ENCODE assay signal across 8 mouse cellular contexts in genomic region chr9:78112770-78113537, GRCm38 (mm10). TPM values are rescaled to one million over a fixed set of nuclear protein-coding genes. Genes with fewer than 3 reads are reported as not detected.
A peak's percentile ranks its signal among the peaks of the same experiment; 100 is the strongest.
DNase-seq lines count a peak whose midpoint lies in the region; ATAC-seq and TF ChIP-seq lines count a peak whose summit lies in the region.

No protein-coding gene starts in this region.

- intact Hi-C loops in heart, adult 2 months (cut with DNase I), result loop anchor here (1.0 to 5.0 kb wide), 3 partner anchors 41 to 79 kb away; no protein-coding TSS in a partner anchor

- peak overlapping the region; percentile 88 for H3K4me3 ChIP-seq in embryonic facial prominence, embryonic 13.5 days
- H3K4me3 ChIP-seq in heart, adult 2 months, result peak overlapping the region; percentile 63
- peak overlapping the region; percentile 86 for H3K4me3 ChIP-seq in limb, embryonic 13.5 days
- H3K4me3 ChIP-seq in midbrain, embryonic 15.5 days, result peak overlapping the region; percentile 92

- WGBS in embryonic facial prominence, embryonic 13.5 days, result 2% methylated on average over 47 of the region's 47 CpGs
- whole genome bisulfite sequencing in heart, adult 2 months, result 1% methylated on average over 47 of the region's 47 CpGs
- WGBS in limb, embryonic 13.5 days, result 2% methylated on average over 47 of the region's 47 CpGs
- 1% methylated on average over 47 of the region's 47 CpGs for WGBS in midbrain, embryonic 15.5 days

- TF ChIP-seq CTCF in heart, adult 2 months (IDR thresholded peaks at IDR 0.05), result no peak; the same call in none of the 2 replicates

- peaks cover 2% of the 10 kb centered on the region; the same call in 1 of the 2 replicates for H3K79me2 ChIP-seq in heart, adult 2 months (replicated peaks; ENCODE audit: control insufficient read depth, insufficient read depth, low read length)

- H3K4me2 ChIP-seq in embryonic facial prominence, embryonic 13.5 days, result peak overlapping the region; percentile 71
- H3K4me2 ChIP-seq in limb, embryonic 13.5 days (replicated peaks), result peak overlapping the region; percentile 73
- peak overlapping the region; percentile 67 for H3K4me2 ChIP-seq in midbrain, embryonic 15.5 days

- DNase-seq in 416B (ENCODE audit: low read depth), result peak; percentile 86
- DNase-seq in adrenal gland, postnatal 4 days (ENCODE audit: low spot score in 2 of 2), result peak; percentile 86 to 90
- peak; percentile 93 to 98 for DNase-seq in heart, adult 2 months
- DNase-seq in kidney, adult 8-10 months, result peak; percentile 86 to 92
- DNase-seq in spleen, adult 18-20 months, result peak; percentile 80 to 91

- TF ChIP-seq EP300 in heart, adult 2 months (IDR thresholded peaks at IDR 0.05; ENCODE audit: insufficient read depth, low read depth, low read length), result peak; percentile 78; the same call in 1 of the 2 replicates

- peaks cover 10% of the 10 kb centered on the region for H3K36me3 ChIP-seq in embryonic facial prominence, embryonic 13.5 days
- H3K36me3 ChIP-seq in heart, adult 2 months (ENCODE audit: control insufficient read depth, insufficient read depth, low read length), result peaks cover 6% of the 10 kb centered on the region; the same call in 1 of the 2 replicates
- H3K36me3 ChIP-seq in limb, embryonic 13.5 days, result peaks cover 8% of the 10 kb centered on the region
- no peaks in the 10 kb centered on the region for H3K36me3 ChIP-seq in midbrain, embryonic 15.5 days (replicated peaks)

- TF ChIP-seq POLR2A in heart, adult 2 months (IDR thresholded peaks at IDR 0.05; ENCODE audit: insufficient read depth, low read depth, low read length), result peak; percentile 72; the same call in 1 of the 2 replicates

- peaks cover 31% of the 10 kb centered on the region for H3K4me1 ChIP-seq in embryonic facial prominence, embryonic 13.5 days
- H3K4me1 ChIP-seq in heart, adult 2 months (ENCODE audit: control insufficient read depth, insufficient read depth, low read length), result peaks cover 15% of the 10 kb centered on the region
- peaks cover 33% of the 10 kb centered on the region for H3K4me1 ChIP-seq in limb, embryonic 13.5 days
- peaks cover 30% of the 10 kb centered on the region for H3K4me1 ChIP-seq in midbrain, embryonic 15.5 days

- H3K27ac ChIP-seq in embryonic facial prominence, embryonic 13.5 days, result peak overlapping the region; percentile 97
- H3K27ac ChIP-seq in heart, adult 2 months, result peak overlapping the region; percentile 98
- H3K27ac ChIP-seq in limb, embryonic 13.5 days, result peak overlapping the region; percentile 95
- peak overlapping the region; percentile 97 for H3K27ac ChIP-seq in midbrain, embryonic 15.5 days

- no peaks in the 10 kb centered on the region for H3K9me3 ChIP-seq in embryonic facial prominence, embryonic 13.5 days
- H3K9me3 ChIP-seq in limb, embryonic 13.5 days, result no peaks in the 10 kb centered on the region
- H3K9me3 ChIP-seq in midbrain, embryonic 15.5 days, result no peaks in the 10 kb centered on the region

- ATAC-seq in embryonic facial prominence, embryonic 13.5 days (ENCODE audit: insufficient number of reproducible peaks, insufficient read depth, low FRiP score, low TSS enrichment, low read depth), result peak; percentile 80
- peak; percentile 74 for ATAC-seq in limb, embryonic 13.5 days (ENCODE audit: low FRiP score, low read depth)
- peak; percentile 77 for ATAC-seq in midbrain, embryonic 15.5 days (replicated peaks)

- H3K27me3 ChIP-seq in embryonic facial prominence, embryonic 13.5 days, result no peaks in the 10 kb centered on the region
- no peaks in the 10 kb centered on the region for H3K27me3 ChIP-seq in heart, adult 2 months (ENCODE audit: control insufficient read depth, insufficient read depth, low read length)
- H3K27me3 ChIP-seq in limb, embryonic 13.5 days, result no peaks in the 10 kb centered on the region
- no peaks in the 10 kb centered on the region for H3K27me3 ChIP-seq in midbrain, embryonic 15.5 days (replicated peaks)

- H3K9ac ChIP-seq in embryonic facial prominence, embryonic 13.5 days, result peak overlapping the region; percentile 98
- peak overlapping the region; percentile 100 for H3K9ac ChIP-seq in heart, adult 2 months (ENCODE audit: low read depth, low read length)
- H3K9ac ChIP-seq in limb, embryonic 13.5 days, result peak overlapping the region; percentile 96
- H3K9ac ChIP-seq in midbrain, embryonic 15.5 days, result peak overlapping the region; percentile 99

RNA-seq across cellular contexts. Expression of gene Ick, which starts 4.0 kb away (rescaled TPM):
- total RNA-seq in adrenal gland, postnatal 4 days (2021), result 10 to 100 TPM; 35.6 to 36.1 TPM
- 34.2 and 34.5 TPM in 2 replicates for polyA plus RNA-seq in embryonic facial prominence, embryonic 13.5 days (2015; fragmentation: Nextera tagmentation; extraction: Ambion mirVana)
- 10 to 100 TPM; 12.5 to 14.0 TPM for total RNA-seq in heart, adult 2 months (2021)
- 7.8 and 10.1 TPM in 2 replicates for polyA plus RNA-seq in heart, adult 2 months (2012; rRNA removed)
- 32.1 and 33.9 TPM in 2 replicates for polyA plus RNA-seq in limb, embryonic 13.5 days (2015; fragmentation: Nextera tagmentation; extraction: Ambion mirVana)
- 43.0 and 46.3 TPM in 2 replicates for polyA plus RNA-seq in midbrain, embryonic 15.5 days (2015; fragmentation: Nextera tagmentation; extraction: Ambion mirVana)

RNA-seq across cellular contexts. Expression of gene Fbxo9, which starts 4.1 kb away (rescaled TPM):
- 10 to 100 TPM; 64.9 to 66.5 TPM for total RNA-seq in adrenal gland, postnatal 4 days (2021)
- 36.0 and 41.2 TPM in 2 replicates for polyA plus RNA-seq in embryonic facial prominence, embryonic 13.5 days (2015; fragmentation: Nextera tagmentation; extraction: Ambion mirVana)
- total RNA-seq in heart, adult 2 months (2021), result 10 to 100 TPM; 34.4 to 40.6 TPM
- polyA plus RNA-seq in heart, adult 2 months (2012; rRNA removed), result 64.1 and 69.5 TPM in 2 replicates
- polyA plus RNA-seq in limb, embryonic 13.5 days (2015; fragmentation: Nextera tagmentation; extraction: Ambion mirVana), result 36.8 and 39.4 TPM in 2 replicates
- 67.5 and 75.1 TPM in 2 replicates for polyA plus RNA-seq in midbrain, embryonic 15.5 days (2015; fragmentation: Nextera tagmentation; extraction: Ambion mirVana)

Comparison
In these comparisons a context has a peak if more than half of its experiments do, and no peak if none do; other contexts are left out.
1. Peak in every context shown above with its lines: DNase-seq, ATAC-seq, H3K4me3 ChIP-seq and H3K27ac ChIP-seq.